Mouse (Mus musculus) embryonic facial prominence, embryonic 11.5 days (tissue): ENCODE data around the gene Bmp2k. TPM values are rescaled to one million over a fixed set of nuclear protein-coding genes. Genes with fewer than 3 reads are reported as not detected.

Experiments used
- ATAC-seq: fragments of 200-750 bp; cut with Nextera tagmentation; replicated peaks from 2 replicates; pipeline ENCODE4 v1.8.0; 2017; ENCODE audit warnings: low read depth; ENCODE audit not compliant: insufficient number of reproducible peaks, low FRiP score, low TSS enrichment
- DNase-seq: peaks from one replicate; pipeline ENCODE4 v3.0.0-alpha.2; 2015; ENCODE audit warnings: low spot score
- H3K27ac ChIP-seq: fragments of 300-500 bp; sonication (generic); replicated peaks from 2 replicates; pipeline ENCODE4 v1.5.1; 2014; ENCODE audit warnings: mild to moderate bottlenecking, low read depth, low read length, control low read depth
- H3K27me3 ChIP-seq: fragments of 300-500 bp; sonication (generic); 2 replicates; pipeline ENCODE4 v1.6.1; 2014; ENCODE audit warnings: mild to moderate bottlenecking, low read length, moderate library complexity, mixed read lengths; ENCODE audit not compliant: control insufficient read depth, insufficient read depth
- H3K36me3 ChIP-seq: fragments of 300-500 bp; sonication (generic); replicated peaks from 2 replicates; pipeline ENCODE4 v1.6.1; 2014; ENCODE audit warnings: low read depth, mild to moderate bottlenecking, low read length, moderate library complexity, mixed read lengths; ENCODE audit not compliant: control insufficient read depth, insufficient read depth
- H3K4me1 ChIP-seq: fragments of 300-500 bp; sonication (generic); 2 replicates; pipeline ENCODE4 v1.6.1; 2014; ENCODE audit warnings: low read length, mixed read lengths; ENCODE audit not compliant: control insufficient read depth, insufficient read depth
- H3K4me2 ChIP-seq: fragments of 300-500 bp; sonication (generic); 2 replicates; pipeline ENCODE4 v1.6.1; 2014; ENCODE audit warnings: low read depth, mild to moderate bottlenecking, control low read depth, low read length, moderate library complexity
- H3K4me3 ChIP-seq: fragments of 300-500 bp; sonication (generic); 2 replicates; pipeline ENCODE4 v1.5.1; 2014; ENCODE audit warnings: low read depth, low read length, control low read depth
- H3K9ac ChIP-seq: fragments of 300-500 bp; sonication (generic); replicated peaks from 2 replicates; pipeline ENCODE4 v1.6.1; 2014; ENCODE audit warnings: mild to moderate bottlenecking, control low read depth, low read length
- H3K9me3 ChIP-seq: fragments of 300-500 bp; sonication (generic); replicated peaks from 2 replicates; pipeline ENCODE4 v1.6.1; 2016; ENCODE audit warnings: mild to moderate bottlenecking, low read length, inconsistent platforms, mixed read lengths; ENCODE audit not compliant: control insufficient read depth
- WGBS: fragments of 180-500 bp; shearing (Covaris S2); extraction: QIAGEN DNeasy Blood & Tissue Kit; methylation state at CpG from one replicate; pipeline ENCODE4 v1.1.7; 2014; 5-methylcytosine and 5-hydroxymethylcytosine counted together
- polyA plus RNA-seq: library from polyadenylated mRNA; unstranded; fragments of >200 nt; fragmentation: Nextera tagmentation; extraction: Ambion mirVana; gene quantifications from 2 replicates; pipeline ENCODE4 v1.2.1, GENCODE M21; 2014

Gene Bmp2k
- polyA plus RNA-seq, 1 experiment from 2014 or later, result 11.1 TPM

GRCm38 (mm10) chr5:97128242-97129226, 131.0 kb downstream of the Bmp2k start:
- ATAC-seq (no peak), DNase-seq (peak; percentile 79)
- Histone ChIP-seq H3K27me3 (no peaks in the 10 kb centered on the region), H3K9me3 (no peaks in the 10 kb centered on the region), H3K27ac (no peak overlapping the region), H3K9ac (no peak overlapping the region), H3K4me2 (no peak overlapping the region), H3K4me1 (no peaks in the 10 kb centered on the region), H3K36me3 (no peaks in the 10 kb centered on the region), H3K4me3 (no peak overlapping the region)
- WGBS, result 56% methylated on average over 21 of the region's 21 CpGs

GRCm38 (mm10) chr5:97129589-97129988, 132.1 kb downstream of the Bmp2k start:
- DNase-seq (no peak), ATAC-seq (no peak)
- no peaks in the 10 kb centered on the region for H3K9me3 ChIP-seq
- H3K27me3 ChIP-seq, result no peaks in the 10 kb centered on the region
- no peaks in the 10 kb centered on the region for H3K4me1 ChIP-seq
- no peak overlapping the region for H3K4me3 ChIP-seq
- 89% methylated on average over 2 of the region's 2 CpGs for WGBS
- H3K4me2 ChIP-seq, result no peak overlapping the region
- no peak overlapping the region for H3K9ac ChIP-seq
- no peaks in the 10 kb centered on the region for H3K36me3 ChIP-seq
- H3K27ac ChIP-seq, result no peak overlapping the region

GRCm38 (mm10) chr5:97135331-97135730, 137.8 kb downstream of the Bmp2k start:
- no peak for ATAC-seq
- Histone ChIP-seq H3K9me3 (no peaks in the 10 kb centered on the region), H3K9ac (no peak overlapping the region), H3K4me1 (no peaks in the 10 kb centered on the region), H3K4me3 (no peak overlapping the region), H3K36me3 (no peaks in the 10 kb centered on the region), H3K27me3 (no peaks in the 10 kb centered on the region), H3K4me2 (no peak overlapping the region), H3K27ac (no peak overlapping the region)
- no peak for DNase-seq
- WGBS, result 86% methylated on average over 2 of the region's 2 CpGs

Other genes with a start within 250 kb of the Bmp2k start
- gene Anxa3, start 204.3 kb upstream of the Bmp2k start, polyA plus RNA-seq, result 34.2 and 39.3 TPM in 2 replicates
- gene Paqr3, start 113.9 kb downstream of the Bmp2k start, polyA plus RNA-seq, result 9.3 and 10.4 TPM in 2 replicates